Mouse (Mus musculus) ES-Bruce4 (cell line): ENCODE measurements at regions not wholly inside any gene's neighbourhood (a gene's known extent, or its start where the extent isn't known, plus 50 kb on each side); places are given as distances from the start of the nearest gene placed in this dataset.

ENCODE experiments used
- H3K27ac ChIP-seq: 2 replicates; pipeline ENCODE4 v1.5.1; 2012; ENCODE audit warnings: low read length, inconsistent platforms; ENCODE audit not compliant: insufficient read depth
- H3K27me3 ChIP-seq: 2 replicates; pipeline ENCODE4 v1.6.1; 2012; ENCODE audit warnings: mild to moderate bottlenecking, low read length, inconsistent platforms; ENCODE audit not compliant: control insufficient read depth, poor library complexity, insufficient read depth, severe bottlenecking
- H3K36me3 ChIP-seq: 2 replicates; pipeline ENCODE4 v1.6.1; 2012; ENCODE audit warnings: inconsistent platforms, mild to moderate bottlenecking, low read length, moderate library complexity; ENCODE audit not compliant: control insufficient read depth, poor library complexity, insufficient read depth, severe bottlenecking
- H3K4me1 ChIP-seq: one replicate; pipeline ENCODE4 v1.8.1; 2011; ENCODE audit warnings: low read length; ENCODE audit not compliant: control insufficient read depth, insufficient read depth
- H3K4me3 ChIP-seq: 2 replicates; pipeline ENCODE4 v1.5.1; 2011; ENCODE audit warnings: low read depth, mild to moderate bottlenecking, low read length
- H3K9ac ChIP-seq: 2 replicates; pipeline ENCODE4 v1.6.1; 2012; ENCODE audit warnings: low read depth, mild to moderate bottlenecking, inconsistent platforms; ENCODE audit not compliant: poor library complexity, severe bottlenecking
- H3K9me3 ChIP-seq: replicated peaks from 2 replicates; pipeline ENCODE4 v1.6.1; 2012; ENCODE audit warnings: mild to moderate bottlenecking, low read length, inconsistent platforms; ENCODE audit not compliant: control insufficient read depth, poor library complexity, insufficient read depth, severe bottlenecking
- CTCF ChIP-seq: IDR thresholded peaks from one replicate; pipeline ENCODE4 v1.8.1; 2011; ENCODE audit warnings: low read depth, low read length
- EP300 ChIP-seq: IDR thresholded peaks from 2 replicates; pipeline ENCODE4 v1.6.1; 2011; ENCODE audit warnings: low read depth, low read length; ENCODE audit not compliant: insufficient read depth
- POLR2A ChIP-seq: IDR thresholded peaks from one replicate; pipeline ENCODE4 v1.8.1; 2011; ENCODE audit warnings: low read length; ENCODE audit not compliant: insufficient read depth

- H3K4me3 ChIP-seq, result no peak overlapping the region
- H3K27me3 ChIP-seq, result peaks cover 3% of the 10 kb centered on the region; the same call in 1 of the 2 replicates
- H3K4me1 ChIP-seq, result no peaks in the 10 kb centered on the region
- TF ChIP-seq CTCF (no peak), EP300 (no peak), POLR2A (no peak)
- no peak overlapping the region for H3K27ac ChIP-seq
- H3K36me3 ChIP-seq, result no peaks in the 10 kb centered on the region
- H3K9me3 ChIP-seq, result peaks cover 6% of the 10 kb centered on the region
- H3K9ac ChIP-seq, result no peak overlapping the region
Measured at GRCm38 (mm10) chr12:13073126-13073886, 131.6 kb upstream of the Mycn start.

- Histone ChIP-seq H3K9me3 (peaks cover 8% of the 10 kb centered on the region), H3K27me3 (peaks cover 4% of the 10 kb centered on the region; the same call in 1 of the 2 replicates), H3K4me3 (no peak overlapping the region), H3K9ac (no peak overlapping the region), H3K36me3 (no peaks in the 10 kb centered on the region), H3K27ac (no peak overlapping the region), H3K4me1 (peaks cover 3% of the 10 kb centered on the region)
- TF ChIP-seq POLR2A, result no peak
- TF ChIP-seq EP300, result no peak
- TF ChIP-seq CTCF, result no peak
Measured at GRCm38 (mm10) chr12:13067295-13067694, 125.6 kb upstream of the Mycn start.

- no peak overlapping the region for H3K27ac ChIP-seq
- no peak overlapping the region for H3K4me3 ChIP-seq
- H3K9ac ChIP-seq, result no peak overlapping the region
- H3K9me3 ChIP-seq, result peaks cover 8% of the 10 kb centered on the region
- H3K4me1 ChIP-seq, result peaks cover 3% of the 10 kb centered on the region
- H3K27me3 ChIP-seq, result peaks cover 4% of the 10 kb centered on the region; the same call in 1 of the 2 replicates
- H3K36me3 ChIP-seq, result no peaks in the 10 kb centered on the region
- no peak for TF ChIP-seq EP300
- no peak for TF ChIP-seq CTCF
- TF ChIP-seq POLR2A, result no peak
Measured at GRCm38 (mm10) chr12:13066604-13067181, 125.0 kb upstream of the Mycn start.

GRCm38 (mm10) chr12:13059473-13059872 lies 117.8 kb upstream of the Mycn start:
- no peak overlapping the region for H3K27ac ChIP-seq
- H3K9ac ChIP-seq, result no peak overlapping the region
- H3K4me1 ChIP-seq, result no peaks in the 10 kb centered on the region

GRCm38 (mm10) chr12:13056246-13056645 lies 114.5 kb upstream of the Mycn start:
- no peak overlapping the region for H3K4me3 ChIP-seq
- H3K4me1 ChIP-seq, result no peaks in the 10 kb centered on the region
- H3K27me3 ChIP-seq, result no peaks in the 10 kb centered on the region
- TF ChIP-seq CTCF, result no peak
- TF ChIP-seq POLR2A, result no peak
- no peak for TF ChIP-seq EP300
- H3K36me3 ChIP-seq, result no peaks in the 10 kb centered on the region
- H3K27ac ChIP-seq, result no peak overlapping the region
- H3K9ac ChIP-seq, result no peak overlapping the region
- H3K9me3 ChIP-seq, result no peaks in the 10 kb centered on the region

More at GRCm38 (mm10) chr12:13059473-13059872, 117.8 kb upstream of the Mycn start:
- TF ChIP-seq EP300 (no peak), CTCF (no peak), POLR2A (no peak)
- Histone ChIP-seq H3K36me3 (no peaks in the 10 kb centered on the region), H3K4me3 (no peak overlapping the region), H3K27me3 (no peaks in the 10 kb centered on the region), H3K9me3 (no peaks in the 10 kb centered on the region)

GRCm38 (mm10) chr12:13054611-13055010 lies 112.9 kb upstream of the Mycn start:
- no peaks in the 10 kb centered on the region for H3K36me3 ChIP-seq
- H3K27me3 ChIP-seq, result no peaks in the 10 kb centered on the region
- H3K9ac ChIP-seq, result no peak overlapping the region
- no peaks in the 10 kb centered on the region for H3K9me3 ChIP-seq
- TF ChIP-seq CTCF (no peak), EP300 (no peak), POLR2A (no peak)
- no peak overlapping the region for H3K27ac ChIP-seq
- no peak overlapping the region for H3K4me3 ChIP-seq
- no peaks in the 10 kb centered on the region for H3K4me1 ChIP-seq
